Mouse (Mus musculus) layer of hippocampus, adult 9-11 months (tissue): ENCODE data around the gene Zfp804a.

ENCODE experiments used
- DNase-seq: peaks from one replicate; pipeline ENCODE4 v3.0.0; 2022

The Zfp804a gene

GRCm38 (mm10) chr2:82053185-82053891 is at the start of gene Zfp804a:
Zfp804a (plus strand) TSS chr2:82053222.
- peak; percentile 74 for DNase-seq

GRCm38 (mm10) chr2:82051635-82052034 is 1.4 kb upstream of the Zfp804a start:
- DNase-seq = no peak

GRCm38 (mm10) chr2:82052338-82053184 is 461 bp upstream of the Zfp804a start:
- peak; percentile 76 for DNase-seq

GRCm38 (mm10) chr2:82054446-82054845 is 1.4 kb downstream of the Zfp804a start:
- DNase-seq = peak; percentile 18

- no peak for DNase-seq
Measured at GRCm38 (mm10) chr2:82064671-82065070, 11.6 kb downstream of the Zfp804a start.

GRCm38 (mm10) chr2:82067912-82068311 is 14.9 kb downstream of the Zfp804a start:
- no peak for DNase-seq

GRCm38 (mm10) chr2:82069172-82069571 is 16.1 kb downstream of the Zfp804a start:
- DNase-seq = no peak

- DNase-seq = no peak
Measured at GRCm38 (mm10) chr2:82076883-82077282, 23.9 kb downstream of the Zfp804a start.

GRCm38 (mm10) chr2:82078287-82078994 is 25.4 kb downstream of the Zfp804a start:
- DNase-seq = peak; percentile 38

GRCm38 (mm10) chr2:82080678-82081077 is 27.7 kb downstream of the Zfp804a start:
- no peak for DNase-seq

- no peak for DNase-seq
Measured at GRCm38 (mm10) chr2:82113148-82113547, 60.1 kb downstream of the Zfp804a start.

GRCm38 (mm10) chr2:82113650-82114049 is 60.6 kb downstream of the Zfp804a start:
- DNase-seq = no peak

- no peak for DNase-seq
Measured at GRCm38 (mm10) chr2:82119577-82119976, 66.6 kb downstream of the Zfp804a start.

GRCm38 (mm10) chr2:82178693-82179092 is 125.7 kb downstream of the Zfp804a start:
- peak; percentile 10 for DNase-seq

GRCm38 (mm10) chr2:82181010-82181409 is 128.0 kb downstream of the Zfp804a start:
- DNase-seq = no peak

GRCm38 (mm10) chr2:82199901-82200300 is 146.9 kb downstream of the Zfp804a start:
- no peak for DNase-seq

- DNase-seq = no peak
Measured at GRCm38 (mm10) chr2:82200616-82201015, 147.6 kb downstream of the Zfp804a start.

- no peak for DNase-seq
Measured at GRCm38 (mm10) chr2:82210605-82211004, 157.6 kb downstream of the Zfp804a start.

GRCm38 (mm10) chr2:82211972-82212371 is 158.9 kb downstream of the Zfp804a start:
- DNase-seq = no peak

GRCm38 (mm10) chr2:82217873-82218272 is 164.9 kb downstream of the Zfp804a start:
- no peak for DNase-seq

- DNase-seq = no peak
Measured at GRCm38 (mm10) chr2:82246020-82246419, 193.0 kb downstream of the Zfp804a start.

GRCm38 (mm10) chr2:82246902-82247522 is 194.0 kb downstream of the Zfp804a start:
- no peak for DNase-seq

- no peak for DNase-seq
Measured at GRCm38 (mm10) chr2:82253382-82253781, 200.4 kb downstream of the Zfp804a start.
